Mouse (Mus musculus) CD4-positive naive resting alpha-beta T cell, adult 76 days (primary cell): Measurements from ENCODE around the gene Cd300a. TPM values are rescaled to one million over a fixed set of nuclear protein-coding genes. Genes with fewer than 3 reads are reported as not detected.

Experiments used
- total RNA-seq: library from RNA; stranded (reverse); gene quantifications from one replicate; pipeline ENCODE4 v1.2.4, GENCODE M21; 2023

Gene Cd300a
- 2.3 TPM for total RNA-seq

GRCm38 (mm10) chr11:114889991-114890518 is at the start of gene Cd300a:
TSS of gene Cd300a (plus strand) at chr11:114890041.

GRCm38 (mm10) chr11:114850452-114851268 is 39.2 kb upstream of the Cd300a start, which contains the start of gene Gprc5c:
TSS of gene Gprc5c (plus strand) at chr11:114851152.

GRCm38 (mm10) chr11:114934144-114934543 is 44.3 kb downstream of the Cd300a start, which contains the start of gene Cd300lb:
TSS of gene Cd300lb (minus strand) at chr11:114934386.

Other genes starting within 250 kb of the Cd300a start
- gene Rpl38, start 221.5 kb upstream of the Cd300a start, total RNA-seq = 2,574 TPM
- gene Ttyh2, start 214.6 kb upstream of the Cd300a start, total RNA-seq = 1.1 TPM
- not detected for gene Dnaic2, start 162.6 kb upstream of the Cd300a start, total RNA-seq
- gene Kif19a, start 124.7 kb upstream of the Cd300a start, total RNA-seq = 2.1 TPM
- not detected for gene Btbd17, start 94.1 kb upstream of the Cd300a start, total RNA-seq
- not detected for gene Gpr142, start 91.1 kb upstream of the Cd300a start, total RNA-seq
- 0.79 TPM for gene Gprc5c, start 38.9 kb upstream of the Cd300a start, total RNA-seq
- gene Cd300lb, start 44.3 kb downstream of the Cd300a start, total RNA-seq = 0.82 TPM
- not detected for gene Cd300c, start 79.1 kb downstream of the Cd300a start, total RNA-seq
- 1.3 TPM for gene Cd300ld, start 99.9 kb downstream of the Cd300a start, total RNA-seq
- 3.4 TPM for gene Cd300c2, start 111.8 kb downstream of the Cd300a start, total RNA-seq
- gene Cd300ld2, start 126.2 kb downstream of the Cd300a start, total RNA-seq = not detected
- gene Cd300ld4, start 137.0 kb downstream of the Cd300a start, total RNA-seq = not detected
- gene Cd300ld5, start 147.7 kb downstream of the Cd300a start, total RNA-seq = 2.2 TPM
- gene Cd300ld3, start 158.4 kb downstream of the Cd300a start, total RNA-seq = 2.2 TPM
- gene Cd300e, start 172.1 kb downstream of the Cd300a start, total RNA-seq = 1.6 TPM
- gene Rab37, start 201.4 kb downstream of the Cd300a start, total RNA-seq = 26.8 TPM
- 2.2 TPM for gene Cd300lf, start 244.0 kb downstream of the Cd300a start, total RNA-seq